Mouse (Mus musculus): ENCODE results near the gene Pdzrn4. TPM values are rescaled to one million over a fixed set of nuclear protein-coding genes. Genes with fewer than 3 reads are reported as not detected.

The Pdzrn4 gene
- total RNA-seq, 2 experiments from 2014 or later, result 2.6 to 2.8 TPM

DNA sequence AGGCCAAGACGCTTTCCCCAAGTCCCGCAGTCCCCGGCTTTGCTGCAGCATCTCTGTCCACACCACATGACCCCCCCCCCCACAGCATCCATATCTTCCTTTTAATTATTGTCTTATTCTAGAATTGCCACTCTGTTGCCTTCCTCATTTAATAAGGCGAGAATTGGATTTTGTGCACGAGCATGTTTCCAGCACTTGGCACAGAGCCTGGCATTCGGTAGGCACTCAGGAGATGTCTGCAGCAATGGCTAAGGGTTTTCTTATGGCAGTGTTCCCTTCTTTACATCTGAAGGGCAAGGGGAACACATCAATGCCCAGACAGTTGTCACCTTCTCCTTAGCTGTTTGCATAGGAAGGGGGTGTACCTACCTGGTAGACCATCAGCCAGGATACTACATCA, 282.9 kb downstream of the Pdzrn4 start:
- intact Hi-C loops (cut with DNase I), result no loop called here
- no peak for DNase-seq

GRCm38 (mm10) chr15:92696276-92696956, 299.7 kb downstream of the Pdzrn4 start:
- intact Hi-C loops (cut with DNase I), result no loop called here
- peak; percentile 2 to 5 for DNase-seq

DNA sequence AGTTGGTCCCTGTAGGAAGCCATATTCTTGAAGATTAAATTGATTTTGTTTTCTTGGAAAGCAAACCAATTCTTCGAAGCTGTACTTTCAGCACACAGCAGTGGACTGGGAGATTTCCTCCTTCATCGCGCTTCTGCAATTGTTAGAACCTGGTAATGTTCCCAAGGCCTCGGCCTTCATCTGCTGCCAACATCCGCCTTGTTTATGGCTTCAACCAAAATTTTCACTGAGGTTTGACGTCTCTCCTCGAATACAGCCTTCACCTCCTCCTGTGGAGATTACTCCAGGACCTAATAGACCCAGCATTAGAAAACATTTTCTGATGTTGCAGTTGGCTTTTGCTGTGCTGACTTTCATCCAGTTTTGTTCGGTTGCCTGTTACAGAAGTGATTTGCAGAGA, 307.5 kb downstream of the Pdzrn4 start:
- no peak for DNase-seq
- intact Hi-C loops (cut with DNase I), result no loop called here

GRCm38 (mm10) chr15:92738676-92739075, 342.0 kb downstream of the Pdzrn4 start:
- no peak for DNase-seq
- intact Hi-C loops (cut with DNase I), result no loop called here

- intact Hi-C loops (cut with DNase I), result no loop called here
- DNase-seq, result no peak
These were observed 343.2 kb downstream of the Pdzrn4 start for GRCm38 (mm10) chr15:92739887-92740286.

DNA sequence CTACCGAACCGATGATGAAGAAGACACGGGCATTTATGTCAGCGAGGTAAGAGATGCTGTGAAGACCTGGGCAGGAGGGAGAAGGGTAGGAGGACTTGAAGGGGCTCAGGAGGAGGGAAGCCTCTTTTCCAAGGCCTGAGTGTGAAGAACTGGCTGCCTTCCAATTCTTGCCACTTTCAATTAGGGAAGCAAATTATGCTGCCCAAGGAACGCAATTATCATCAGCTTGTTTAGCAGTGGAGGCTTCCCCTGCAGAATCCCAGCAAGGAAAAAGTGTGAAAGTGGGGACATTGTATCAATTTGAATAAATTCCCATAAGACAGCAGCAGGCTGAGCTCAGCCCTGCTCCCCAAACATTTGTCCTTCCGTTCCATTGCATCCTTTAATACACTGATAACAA, 346.9 kb downstream of the Pdzrn4 start:
- intact Hi-C loops (cut with DNase I), result no loop called here
- DNase-seq, result no peak

DNA sequence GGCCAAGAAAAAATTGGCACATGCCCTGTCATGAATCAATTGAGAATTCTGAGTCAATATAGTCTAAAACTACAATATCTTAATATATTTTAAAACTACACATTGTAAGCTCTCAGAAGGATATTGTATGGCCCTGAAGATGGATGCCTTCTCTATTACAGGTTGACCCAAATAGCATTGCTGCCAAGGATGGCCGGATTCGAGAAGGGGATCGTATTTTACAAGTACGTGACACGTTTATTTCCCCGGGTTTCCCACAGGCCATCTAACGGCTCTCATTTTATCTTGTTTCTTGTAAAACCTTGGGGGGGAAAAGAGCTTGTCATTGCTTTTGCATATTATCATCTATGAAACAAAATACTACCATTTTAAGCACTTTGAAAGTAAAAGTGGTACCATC, 349.4 kb downstream of the Pdzrn4 start:
- DNase-seq, result no peak
- intact Hi-C loops (cut with DNase I), result no loop called here

DNA sequence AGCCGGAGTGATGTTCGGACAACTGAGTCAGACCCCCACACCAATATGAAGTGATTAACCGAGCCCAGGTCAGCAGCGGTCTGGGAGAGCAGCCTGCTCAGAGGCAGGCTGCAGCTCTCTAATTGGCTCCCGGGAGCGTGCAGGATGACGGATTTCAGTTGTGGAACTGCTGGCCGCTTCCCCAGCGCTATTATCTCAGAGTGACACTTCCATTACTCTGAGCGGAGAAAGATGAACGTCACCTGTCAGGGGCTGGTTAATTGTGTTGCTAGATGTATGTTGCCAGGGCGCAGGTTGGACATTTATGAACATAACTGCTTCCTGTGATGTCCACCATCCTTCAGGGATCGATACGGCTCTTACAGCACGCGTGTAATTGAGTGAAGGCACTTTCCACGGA, 355.5 kb downstream of the Pdzrn4 start:
- intact Hi-C loops (cut with DNase I), result no loop called here

DNA sequence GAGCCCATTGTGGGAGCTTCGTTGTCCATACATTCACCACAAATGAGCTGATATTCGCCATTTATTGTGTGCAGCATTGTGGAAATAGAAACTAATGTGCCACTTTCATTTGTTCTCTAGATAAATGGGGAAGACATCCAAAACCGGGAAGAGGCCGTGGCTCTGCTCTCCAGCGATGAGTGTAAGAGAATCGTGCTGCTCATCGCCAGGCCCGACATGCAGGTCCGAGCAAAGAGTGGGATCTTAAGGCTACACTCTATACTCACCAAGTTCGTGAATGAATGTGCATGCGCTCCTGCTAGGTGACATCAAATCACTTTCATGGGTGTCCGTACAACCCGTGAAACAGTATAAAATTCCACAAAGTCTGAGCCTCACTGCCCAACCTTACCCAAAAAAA, 355.9 kb downstream of the Pdzrn4 start:
- intact Hi-C loops (cut with DNase I), result no loop called here
- DNase-seq, result no peak

More for the DNA sequence above, 355.5 kb downstream of the Pdzrn4 start:
- DNase-seq, result no peak

DNA sequence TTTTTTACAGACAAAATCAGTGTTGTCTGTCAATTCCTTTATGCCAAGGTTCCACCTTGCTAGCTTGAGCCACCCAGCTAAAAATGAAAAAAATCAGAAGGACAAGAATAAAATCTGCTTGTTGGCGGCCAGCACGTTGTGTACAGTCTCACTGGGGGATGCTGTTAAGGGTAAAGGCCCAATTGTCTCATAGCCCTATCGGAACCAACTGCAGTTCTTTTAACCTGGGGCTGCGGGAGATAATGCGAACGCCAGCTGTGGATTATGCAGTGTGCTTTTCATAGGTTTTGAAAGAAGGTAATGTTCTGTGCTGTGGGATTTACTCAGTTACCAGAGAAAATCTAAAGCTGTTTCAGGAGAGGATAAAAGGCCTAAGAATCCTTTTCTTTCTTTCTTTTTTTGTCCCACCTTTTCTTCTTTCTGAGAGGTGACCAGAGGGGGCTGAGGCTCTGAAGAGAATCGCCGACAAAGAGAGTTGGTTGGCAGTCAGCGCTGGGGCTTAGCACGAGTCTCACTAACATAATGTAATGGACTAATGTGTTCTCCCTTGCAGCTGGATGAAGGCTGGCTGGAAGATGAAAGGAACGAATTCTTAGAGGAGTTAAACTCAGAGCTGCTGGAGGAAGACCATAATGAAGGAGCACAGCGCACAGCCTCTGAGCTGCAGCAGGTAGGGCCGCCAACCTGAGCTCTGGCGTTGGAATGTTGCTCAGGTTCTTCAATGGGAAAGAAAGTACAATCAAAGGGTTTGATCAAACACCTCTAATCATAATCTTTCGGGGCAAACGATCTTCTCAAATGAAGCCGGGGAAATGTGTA, 360.6 kb downstream of the Pdzrn4 start:
- no peak for DNase-seq
- intact Hi-C loops (cut with DNase I), result no loop called here

DNA sequence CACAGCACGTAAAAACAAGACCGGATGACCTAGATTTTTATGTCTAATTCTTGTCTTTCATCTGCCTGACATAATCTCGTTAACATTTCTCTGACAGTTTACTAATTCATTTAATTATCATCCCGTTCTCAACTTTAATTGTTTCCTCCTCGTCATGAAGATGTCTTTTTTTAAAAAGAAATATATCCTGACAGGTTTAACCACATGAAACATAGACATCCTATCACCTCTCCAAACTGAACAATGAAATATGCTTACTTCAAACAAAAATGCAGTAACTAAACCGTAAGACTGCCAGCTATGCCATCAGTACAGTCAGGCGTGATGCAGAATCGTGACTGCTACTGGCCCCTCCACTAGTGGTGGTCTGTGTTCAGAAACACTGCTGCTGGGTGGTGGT, 362.3 kb downstream of the Pdzrn4 start:
- DNase-seq, result no peak
- intact Hi-C loops (cut with DNase I), result no loop called here

GRCm38 (mm10) chr15:92763303-92763702, 366.6 kb downstream of the Pdzrn4 start:
- intact Hi-C loops (cut with DNase I), result no loop called here
- DNase-seq, result no peak

DNA sequence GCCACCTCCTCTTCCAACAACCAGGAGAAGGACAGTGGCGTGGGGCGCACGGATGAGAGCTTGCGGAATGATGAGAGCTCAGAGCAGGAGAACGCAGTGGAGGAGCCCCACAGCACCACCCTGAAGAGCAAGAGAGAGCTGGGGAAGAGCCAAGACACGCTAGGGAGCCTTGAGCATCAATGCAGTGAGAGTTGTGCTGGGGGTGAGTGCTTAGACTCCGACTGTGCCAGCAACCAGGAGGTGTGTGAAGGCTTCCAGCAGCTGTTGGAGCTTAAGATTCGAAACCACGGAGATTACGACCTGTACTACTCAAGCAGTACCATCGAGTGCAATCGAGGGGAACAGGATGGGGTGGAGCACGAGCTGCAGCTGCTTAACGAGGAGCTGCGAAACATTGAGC, 372.9 kb downstream of the Pdzrn4 start:
- DNase-seq, result peak in 1 of 2 experiments; percentile 4
- intact Hi-C loops (cut with DNase I), result no loop called here

- DNase-seq, result no peak
- intact Hi-C loops (cut with DNase I), result no loop called here
These were observed 391.4 kb downstream of the Pdzrn4 start for GRCm38 (mm10) chr15:92788036-92788435.

GRCm38 (mm10) chr15:92794275-92794674, 397.6 kb downstream of the Pdzrn4 start:
- no peak for DNase-seq
- intact Hi-C loops (cut with DNase I), result no loop called here

DNA sequence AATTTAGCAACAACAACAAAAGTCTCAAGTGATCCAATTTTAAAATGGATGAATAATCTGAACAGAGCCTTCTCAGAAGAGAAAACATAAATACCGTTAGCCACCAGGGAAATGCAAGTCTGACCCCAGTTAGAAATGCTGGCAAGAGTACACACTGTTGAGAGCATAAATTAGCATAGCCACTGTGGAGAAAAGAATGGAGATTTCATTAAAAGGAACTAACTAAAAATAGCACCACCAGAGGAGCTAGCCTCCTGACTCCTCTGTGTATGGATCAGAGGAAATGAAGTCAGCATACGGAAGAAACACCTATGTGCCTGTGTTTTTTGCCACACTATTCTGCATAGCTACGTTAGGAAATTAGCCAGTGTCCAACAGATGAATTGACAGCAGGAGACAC, 409.3 kb downstream of the Pdzrn4 start:
- intact Hi-C loops (cut with DNase I), result no loop called here

DNA sequence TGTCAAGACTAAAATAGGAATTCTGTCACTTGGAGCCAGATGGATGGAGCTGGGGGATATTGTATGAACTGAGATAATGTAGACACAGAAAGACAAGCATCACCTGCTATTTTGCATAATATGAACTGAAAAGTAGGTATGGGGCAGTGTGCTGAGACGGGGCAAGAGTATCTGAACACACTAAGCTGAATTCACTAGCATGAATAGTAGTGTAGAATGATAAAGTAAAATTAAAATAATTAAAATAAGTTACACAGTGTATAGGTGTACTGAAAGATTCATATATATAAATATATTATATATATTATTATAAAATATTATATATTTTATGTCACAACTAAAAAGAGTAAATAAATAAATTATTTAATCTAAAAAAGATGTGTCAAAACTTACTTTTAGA, 409.7 kb downstream of the Pdzrn4 start:
- no peak for DNase-seq
- intact Hi-C loops (cut with DNase I), result no loop called here

More for the DNA sequence above, 409.3 kb downstream of the Pdzrn4 start:
- DNase-seq, result no peak
